Mouse (Mus musculus) erythroblast, adult 5-6 weeks (primary cell): Measurements from ENCODE around the gene Hmgb1. TPM values are rescaled to one million over a fixed set of nuclear protein-coding genes. Genes with fewer than 3 reads are reported as not detected.

Source experiments
- ATAC-seq: replicated peaks from 2 replicates; pipeline ENCODE4 v1.8.0; 2016; ENCODE audit warnings: moderate number of reproducible peaks, mild to moderate bottlenecking, moderate TSS enrichment, inconsistent platforms; ENCODE audit not compliant: poor library complexity, low FRiP score, severe bottlenecking
- total RNA-seq, 2 experiments: library from RNA; stranded (forward) in 1 of 2; stranded (reverse) in 1 of 2; fragments of 150-400 nt in 1 of 2; fragments of 200-764, 138-1000 nt in 1 of 2; gene quantifications; 2 replicates each; pipeline versions ENCODE4 v1.2.3 to v1.2.4; 2015 to 2017; ENCODE audit warnings: low replicate concordance in 2 of 2

Gene Hmgb1
- total RNA-seq, 2 experiments from 2014 or later, result 224 to 337 TPM

DNA sequence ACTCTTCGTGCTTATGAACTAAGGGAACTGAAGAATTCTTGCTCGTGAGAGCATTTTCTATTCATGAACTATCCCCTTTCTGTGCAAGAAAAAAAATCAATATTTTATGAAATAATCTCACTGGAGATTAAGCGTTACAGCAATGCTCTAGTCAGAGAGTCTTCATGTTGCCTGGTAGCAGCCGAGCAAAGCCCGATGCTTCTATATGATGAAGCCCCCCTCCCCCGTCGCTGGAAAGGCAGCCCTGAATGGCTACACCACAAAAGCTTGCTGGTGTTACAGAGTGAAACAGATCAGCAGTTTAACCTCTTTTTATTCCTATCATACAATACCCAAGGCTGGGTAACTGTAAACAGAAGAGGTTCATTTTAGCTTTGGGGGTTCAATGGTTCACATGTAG lies 70.3 kb downstream of the Hmgb1 start:
- no peak for ATAC-seq

DNA sequence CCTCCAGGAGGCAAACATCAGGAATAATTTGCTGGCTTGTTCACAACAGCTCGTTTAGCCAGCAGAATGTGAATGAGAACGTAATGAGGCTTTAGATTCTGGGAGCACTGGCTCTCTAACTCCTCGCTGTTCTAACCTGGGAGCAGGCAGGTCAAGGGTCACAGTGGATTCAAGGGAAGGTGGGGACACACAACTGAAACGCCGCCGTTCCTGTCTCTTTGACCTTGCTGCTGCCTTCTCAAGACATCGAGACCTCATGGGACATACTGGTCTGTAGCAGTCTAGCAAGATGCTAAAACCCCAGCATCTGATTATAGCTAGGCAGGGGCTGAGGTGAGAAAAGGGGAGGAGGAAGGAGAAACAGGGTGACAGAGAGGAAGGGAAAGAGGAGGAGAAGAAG lies 70.8 kb downstream of the Hmgb1 start:
- no peak for ATAC-seq

DNA sequence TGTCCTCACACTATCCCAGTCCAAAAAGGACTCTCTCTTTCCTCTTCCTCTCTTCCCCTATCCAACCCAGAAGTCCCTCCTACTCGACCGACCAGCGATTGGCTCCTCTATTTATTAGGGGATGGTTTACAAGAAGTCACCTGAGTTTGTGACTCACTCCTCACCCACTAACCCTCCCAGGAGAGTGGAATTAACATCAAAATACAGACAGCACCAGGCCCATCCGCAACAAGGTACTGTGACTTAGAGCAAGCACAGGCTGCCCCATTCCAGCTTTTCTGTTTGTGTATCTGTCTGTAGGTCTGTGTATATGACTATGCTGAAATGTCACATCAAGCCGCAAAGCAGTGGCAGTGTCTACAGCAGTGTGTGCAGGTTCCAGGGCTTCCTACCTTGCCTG lies 71.7 kb downstream of the Hmgb1 start:
- no peak for ATAC-seq

GRCm38 (mm10) chr5:149109220-149109619 lies 75.1 kb downstream of the Hmgb1 start:
- 0 out of 2 replicates have a peak, but pooled peaks have one; percentile 38 for ATAC-seq

- ATAC-seq, result peak; percentile 41
Measured at GRCm38 (mm10) chr5:149108178-149108577, 76.1 kb downstream of the Hmgb1 start.

GRCm38 (mm10) chr5:149107566-149107965 lies 76.7 kb downstream of the Hmgb1 start:
- no peak for ATAC-seq

DNA sequence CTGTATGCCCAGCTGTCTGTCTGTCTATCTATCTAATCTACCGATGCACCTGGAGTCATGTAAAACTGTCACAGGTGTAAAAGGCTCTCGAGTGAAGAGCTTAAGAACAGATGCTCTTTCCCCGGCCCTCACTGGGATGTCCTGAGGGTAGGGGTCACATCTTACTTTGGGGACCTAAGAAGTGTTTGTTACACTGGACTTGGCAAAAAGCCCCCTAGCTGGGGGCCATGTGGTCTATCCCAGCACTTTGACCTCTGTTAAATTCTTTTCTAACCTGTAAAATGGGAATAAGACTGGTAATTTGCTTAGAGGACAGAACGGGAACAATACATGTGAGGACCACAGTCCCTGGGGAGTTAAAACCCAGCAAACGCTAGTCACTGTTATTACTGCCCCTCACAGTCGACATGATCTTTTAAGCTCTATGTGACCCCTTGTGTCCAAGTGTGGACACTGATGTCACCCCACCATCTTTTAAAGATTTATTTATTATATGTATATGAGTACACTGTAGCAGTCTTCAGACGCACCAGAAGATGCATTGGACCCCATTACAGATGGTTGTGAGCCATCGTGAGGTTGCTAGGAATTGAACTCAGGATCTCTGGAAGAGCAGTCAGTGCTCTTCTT lies 80.1 kb downstream of the Hmgb1 start:
- ATAC-seq, result no peak

DNA sequence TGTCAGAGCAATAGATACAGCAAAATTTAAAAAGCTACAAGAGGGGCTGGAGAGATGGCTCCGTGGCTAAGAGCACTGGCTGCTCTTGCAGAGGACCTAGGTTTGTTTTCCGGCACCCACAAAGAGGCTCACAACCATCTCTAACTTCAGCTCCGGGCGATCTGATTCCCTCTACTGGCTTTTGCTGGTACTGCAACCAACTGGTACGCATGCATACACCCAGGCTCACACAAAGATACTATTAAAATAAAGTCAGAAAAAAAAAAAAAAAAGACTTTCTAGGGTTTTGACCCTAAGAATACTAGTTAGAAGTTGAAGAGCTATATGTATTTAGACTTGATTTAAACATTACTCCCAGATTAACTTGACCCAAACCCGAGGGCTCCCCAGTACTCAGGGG lies 82.4 kb downstream of the Hmgb1 start:
- ATAC-seq, result no peak

DNA sequence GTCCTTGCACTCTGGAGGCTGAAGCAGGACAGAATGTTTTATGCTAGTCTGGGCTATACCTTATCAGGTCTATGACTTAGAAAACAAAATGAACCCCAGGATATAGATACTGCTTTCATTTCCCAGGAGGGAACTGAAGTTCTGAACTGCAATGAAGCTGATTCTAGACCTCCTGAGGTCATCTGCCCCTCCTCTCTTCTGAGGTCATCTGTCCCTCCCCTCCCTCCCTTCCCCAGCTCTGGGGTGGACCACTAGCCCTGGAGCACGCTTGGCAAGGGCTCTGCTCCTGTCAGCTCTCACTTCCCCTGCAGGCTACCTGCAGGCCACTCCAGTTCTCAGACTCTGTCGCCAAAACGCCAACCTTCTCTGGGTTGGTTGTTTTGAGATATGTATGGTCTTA lies 84.2 kb downstream of the Hmgb1 start:
- no peak for ATAC-seq

DNA sequence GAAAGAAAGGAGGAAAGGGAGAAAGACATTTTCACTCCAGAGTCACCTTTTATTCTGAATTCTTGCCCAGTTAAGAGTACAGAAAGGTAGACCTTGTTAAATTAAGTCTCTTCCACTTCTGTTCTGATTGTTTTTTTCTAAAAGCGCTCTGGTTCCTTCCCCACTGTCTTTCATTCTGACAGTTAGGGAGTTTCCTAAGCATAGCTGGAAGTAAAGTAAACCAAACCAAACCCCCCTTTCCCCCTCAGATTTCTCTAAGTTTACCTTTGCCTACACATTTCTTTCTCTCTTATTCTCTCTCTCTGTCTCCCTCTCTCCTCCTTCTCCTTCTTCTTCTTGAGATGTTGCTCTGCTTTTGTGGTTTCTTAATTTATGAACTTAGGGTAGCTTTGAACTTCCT lies 85.3 kb downstream of the Hmgb1 start:
- ATAC-seq, result no peak

GRCm38 (mm10) chr5:149097841-149098240 lies 86.4 kb downstream of the Hmgb1 start:
- no peak for ATAC-seq

- ATAC-seq, result no peak
Measured at GRCm38 (mm10) chr5:149096284-149096683, 88.0 kb downstream of the Hmgb1 start.

- no peak for ATAC-seq
Measured at GRCm38 (mm10) chr5:149092926-149093325, 91.4 kb downstream of the Hmgb1 start.

GRCm38 (mm10) chr5:149092526-149092925 lies 91.8 kb downstream of the Hmgb1 start:
- no peak for ATAC-seq

DNA sequence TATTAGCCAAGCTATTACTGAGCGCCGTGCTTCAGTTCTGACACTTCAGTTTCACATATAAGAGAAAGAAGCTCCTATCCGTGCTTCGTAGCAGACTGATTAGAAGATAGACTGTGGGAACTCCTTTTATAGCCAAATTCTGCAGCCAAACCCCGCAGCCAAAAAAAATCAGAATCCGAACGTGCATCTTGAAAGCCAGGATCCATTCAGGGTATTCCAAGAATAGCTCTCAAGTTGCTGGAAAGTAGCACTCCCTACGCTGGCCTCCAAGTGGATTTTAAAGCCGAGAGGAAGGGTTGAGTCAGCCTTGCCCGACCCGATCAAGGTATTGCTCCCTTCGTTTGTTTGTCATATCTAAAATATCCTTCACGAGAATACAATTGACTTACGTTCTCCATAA lies 93.0 kb downstream of the Hmgb1 start:
- ATAC-seq, result no peak

DNA sequence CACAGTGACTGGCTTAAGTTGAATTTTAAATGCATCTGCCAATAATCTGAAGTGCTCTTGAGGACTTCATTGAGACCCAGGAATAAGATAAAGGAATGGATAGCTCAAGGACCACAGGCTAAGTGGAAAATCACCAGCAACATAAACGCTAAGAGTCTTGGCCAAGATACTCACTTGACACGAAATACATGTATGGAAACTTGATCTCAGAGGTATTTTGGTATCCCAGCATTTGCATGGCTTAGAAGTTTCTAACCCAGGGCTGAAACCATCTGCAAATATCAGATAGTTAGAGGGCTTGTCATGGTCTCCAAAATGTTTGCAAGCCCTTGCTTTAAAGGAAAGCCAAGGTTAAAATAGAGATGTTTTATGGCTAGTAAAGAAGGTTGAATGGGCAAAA lies 94.4 kb downstream of the Hmgb1 start:
- no peak for ATAC-seq

DNA sequence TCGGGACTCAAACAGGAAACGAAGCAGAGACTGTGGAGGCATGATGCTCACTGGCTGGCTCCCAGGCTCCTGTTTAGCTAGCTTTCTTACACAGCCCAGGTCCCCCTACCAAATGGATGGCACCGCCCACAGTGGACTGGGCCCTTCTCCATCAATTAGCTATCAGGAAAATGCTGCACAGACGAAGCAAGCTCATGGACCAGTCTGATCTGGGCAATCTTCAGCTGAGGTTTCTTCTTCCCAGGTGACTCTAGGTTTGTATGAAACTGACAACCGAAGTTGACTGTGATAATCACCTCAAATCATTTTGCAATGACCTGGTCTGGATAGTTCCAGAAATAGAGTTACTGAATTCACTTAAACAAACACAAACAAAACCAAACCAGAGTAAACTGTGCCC lies 94.8 kb downstream of the Hmgb1 start:
- ATAC-seq, result no peak

DNA sequence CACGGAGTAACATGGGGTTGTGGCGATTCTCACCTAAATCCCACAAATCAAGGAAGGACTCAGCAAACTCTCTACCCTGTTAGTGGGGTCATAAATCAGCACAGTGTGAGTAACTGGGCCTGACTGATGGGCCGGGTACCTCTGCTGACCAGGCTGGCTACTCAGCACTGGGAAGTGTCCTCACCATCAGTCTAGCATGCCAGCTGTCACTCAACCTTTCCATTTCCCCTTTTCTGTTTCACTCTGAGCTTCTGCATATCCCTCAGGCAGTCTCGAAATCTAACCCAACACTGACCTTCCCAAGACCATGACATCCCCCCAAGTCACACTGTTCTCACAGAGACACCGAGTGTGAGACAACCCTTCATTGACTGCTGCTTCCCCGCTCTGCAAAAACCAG lies 95.4 kb downstream of the Hmgb1 start:
- ATAC-seq, result no peak

- ATAC-seq, result no peak
Measured at GRCm38 (mm10) chr5:149088149-149088548, 96.1 kb downstream of the Hmgb1 start.

GRCm38 (mm10) chr5:149086382-149087244 lies 97.7 kb downstream of the Hmgb1 start:
- peak; percentile 90 for ATAC-seq

DNA sequence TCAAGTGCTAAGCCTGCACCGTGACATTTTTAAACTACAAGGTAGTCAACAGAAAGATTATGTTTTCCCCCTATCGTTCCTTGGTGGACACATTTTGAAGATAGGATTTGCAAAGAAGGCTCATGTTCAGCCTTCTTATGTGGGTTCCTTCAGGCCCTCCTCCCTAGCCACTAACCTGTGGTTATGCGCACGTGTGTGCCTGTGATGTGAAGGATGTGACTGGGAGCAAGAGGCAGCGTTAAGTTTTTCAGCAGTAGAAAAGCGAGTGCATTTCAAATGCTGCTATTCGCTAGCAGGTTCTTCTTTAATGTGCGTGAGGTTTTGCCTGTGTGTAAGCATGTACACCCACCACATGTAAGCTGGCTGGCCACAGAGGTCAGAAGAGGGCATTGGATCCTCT lies 103.8 kb downstream of the Hmgb1 start:
- ATAC-seq, result no peak
